Mouse (Mus musculus) kidney, adult 2 months (tissue): ENCODE measurements around the gene Npas1. TPM values are rescaled to one million over a fixed set of nuclear protein-coding genes. Genes with fewer than 3 reads are reported as not detected.
A peak's percentile ranks its signal among the peaks of the same experiment; 100 is the strongest.

ENCODE experiments used
- DNase-seq: peaks from one replicate; pipeline ENCODE4 v3.0.0; 2021
- H3K27ac ChIP-seq: fragments of 200-500 bp; 2 replicates; pipeline ENCODE4 v1.5.1; 2012; ENCODE audit warnings: low read depth, low read length, control low read depth, inconsistent platforms; ENCODE audit not compliant: insufficient read depth
- H3K27me3 ChIP-seq: fragments of 200-500 bp; replicated peaks from 2 replicates; pipeline ENCODE4 v1.6.1; 2012; ENCODE audit warnings: mild to moderate bottlenecking, moderate library complexity, low read length, inconsistent platforms; ENCODE audit not compliant: control insufficient read depth, insufficient read depth
- H3K36me3 ChIP-seq: fragments of 200-500 bp; 2 replicates; pipeline ENCODE4 v1.6.1; 2012; ENCODE audit warnings: mild to moderate bottlenecking, moderate library complexity, low read length, inconsistent platforms; ENCODE audit not compliant: control insufficient read depth, insufficient read depth
- H3K4me1 ChIP-seq: fragments of 200-500 bp; 2 replicates; pipeline ENCODE4 v1.6.1; 2011; ENCODE audit warnings: low read length; ENCODE audit not compliant: control insufficient read depth, insufficient read depth
- H3K4me3 ChIP-seq: fragments of 200-500 bp; 2 replicates; pipeline ENCODE4 v1.5.1; 2011; ENCODE audit warnings: mild to moderate bottlenecking, low read depth, low read length, control low read depth; ENCODE audit not compliant: insufficient read depth
- CTCF ChIP-seq: fragments of 200-500 bp; conservative IDR thresholded peaks from 2 replicates; pipeline ENCODE4 v1.5.1; 2011; ENCODE audit warnings: low read depth, mild to moderate bottlenecking, control low read depth, low read length, moderate library complexity, mixed read lengths; ENCODE audit not compliant: insufficient read depth, insufficient read length
- POLR2A ChIP-seq: fragments of 200-500 bp; IDR thresholded peaks from one replicate; pipeline ENCODE4 v1.6.1; 2011; ENCODE audit warnings: low read depth, low read length, control low read depth
- WGBS: fragments of 180-500 bp; shearing (Covaris S2); methylation state at CpG from one replicate; pipeline ENCODE4 v1.1.7; 2018; 5-methylcytosine and 5-hydroxymethylcytosine counted together
- polyA plus RNA-seq: library from polyadenylated mRNA; depleted of rRNA; stranded (reverse); fragments of >200 nt; gene quantifications from 2 replicates; pipeline ENCODE4 v1.2.3, GENCODE M21; 2012; rRNA removed

Gene Npas1
- not detected in 2 replicates for polyA plus RNA-seq

- no peaks in the 10 kb centered on the region for H3K4me1 ChIP-seq
- H3K36me3 ChIP-seq, result no peaks in the 10 kb centered on the region
- 93% methylated on average over 8 of the region's 8 CpGs for WGBS
- DNase-seq, result no peak
- H3K4me3 ChIP-seq, result no peak within 1 kb of the TSS
- H3K27me3 ChIP-seq, result peaks cover 5% of the 10 kb centered on the region
- no peak for TF ChIP-seq CTCF
- H3K27ac ChIP-seq, result no peak within 1 kb of the TSS
These were observed at the start of gene Npas1 for GRCm38 (mm10) chr7:16477628-16478027. TSS of gene Npas1 (minus strand) at chr7:16477728.

GRCm38 (mm10) chr7:16525995-16526394, 48.5 kb upstream of the Npas1 start:
- no peak for DNase-seq
- Histone ChIP-seq H3K27me3 (no peaks in the 10 kb centered on the region), H3K27ac (no peak overlapping the region), H3K36me3 (no peaks in the 10 kb centered on the region), H3K4me3 (no peak overlapping the region), H3K4me1 (no peaks in the 10 kb centered on the region; the same call in 1 of the 2 replicates)
- 74% methylated on average over 2 of the region's 2 CpGs for WGBS
- TF ChIP-seq POLR2A (no peak), CTCF (no peak)

GRCm38 (mm10) chr7:16525448-16525847, 47.9 kb upstream of the Npas1 start:
- WGBS, result 59% methylated on average over 3 of the region's 3 CpGs
- Histone ChIP-seq H3K36me3 (no peaks in the 10 kb centered on the region), H3K27ac (no peak overlapping the region), H3K4me1 (no peaks in the 10 kb centered on the region; the same call in 1 of the 2 replicates), H3K27me3 (no peaks in the 10 kb centered on the region), H3K4me3 (no peak overlapping the region)
- TF ChIP-seq CTCF (no peak), POLR2A (no peak)
- no peak for DNase-seq

- Histone ChIP-seq H3K36me3 (no peaks in the 10 kb centered on the region), H3K27me3 (no peaks in the 10 kb centered on the region), H3K4me3 (no peak overlapping the region), H3K4me1 (no peaks in the 10 kb centered on the region; the same call in 1 of the 2 replicates), H3K27ac (no peak overlapping the region)
- no peak for TF ChIP-seq CTCF
- TF ChIP-seq POLR2A, result no peak
- WGBS, result 47% methylated on average over 2 of the region's 2 CpGs
- DNase-seq, result peak; percentile 25
These were observed 46.8 kb upstream of the Npas1 start for GRCm38 (mm10) chr7:16524308-16524707.

DNA sequence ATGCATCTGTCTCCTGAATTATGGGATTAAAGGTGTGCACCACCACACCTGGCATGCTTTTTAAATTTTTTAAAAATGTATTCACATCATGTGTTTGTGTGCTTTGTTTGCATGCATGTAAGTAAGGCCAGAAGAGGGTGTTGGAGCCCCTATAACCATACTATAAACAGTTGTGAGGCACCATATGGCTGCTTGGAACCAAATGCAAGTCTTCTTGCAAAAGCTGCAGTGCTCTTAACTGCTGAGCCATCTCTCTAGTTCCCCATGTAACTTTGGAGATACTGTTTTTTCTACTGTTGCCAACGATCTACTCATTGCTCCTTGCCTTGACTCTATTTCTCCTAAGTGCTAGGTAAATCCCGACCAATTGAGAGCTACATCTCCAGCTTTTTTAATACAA, 41.8 kb upstream of the Npas1 start:
- no peak for TF ChIP-seq CTCF
- no peak for TF ChIP-seq POLR2A
- no peak for DNase-seq
- H3K27ac ChIP-seq, result no peak overlapping the region
- H3K4me1 ChIP-seq, result no peaks in the 10 kb centered on the region
- H3K36me3 ChIP-seq, result no peaks in the 10 kb centered on the region
- WGBS, result 96% methylated on average over 2 of the region's 2 CpGs
- H3K4me3 ChIP-seq, result no peak overlapping the region
- H3K27me3 ChIP-seq, result no peaks in the 10 kb centered on the region

DNA sequence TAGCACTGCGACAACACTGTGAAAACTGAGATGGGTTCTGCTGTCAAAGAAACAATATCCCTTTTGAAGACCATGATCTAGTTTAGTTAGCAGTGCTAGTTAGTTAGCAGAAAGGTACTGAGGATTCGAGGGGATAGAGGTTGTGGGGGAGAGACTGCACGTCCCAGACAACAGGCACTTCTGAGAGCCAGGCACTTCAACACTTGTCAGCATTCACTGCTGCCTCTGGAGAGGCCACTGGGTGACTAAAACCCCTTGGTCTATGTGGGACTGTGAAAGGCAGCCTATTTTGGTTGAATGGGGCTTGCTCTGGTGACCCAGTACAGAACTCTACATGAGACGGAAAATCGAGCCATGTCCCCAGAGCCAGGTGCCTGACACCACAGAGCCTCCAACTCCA, 39.7 kb upstream of the Npas1 start:
- H3K4me1 ChIP-seq, result no peaks in the 10 kb centered on the region
- no peak for DNase-seq
- TF ChIP-seq CTCF (no peak), POLR2A (no peak)
- H3K27ac ChIP-seq, result no peak overlapping the region
- 93% methylated on average over 5 of the region's 5 CpGs for WGBS
- H3K4me3 ChIP-seq, result no peak overlapping the region
- H3K27me3 ChIP-seq, result no peaks in the 10 kb centered on the region
- H3K36me3 ChIP-seq, result no peaks in the 10 kb centered on the region

- DNase-seq, result peak; percentile 76
- H3K4me1 ChIP-seq, result 0 out of 2 replicates have a peak, but pooled peaks cover 5% of the 10 kb centered on the region
- TF ChIP-seq CTCF (peak; percentile 87), POLR2A (no peak)
- H3K36me3 ChIP-seq, result peaks cover 2% of the 10 kb centered on the region
- WGBS, result 8% methylated on average over 3 of the region's 3 CpGs
- H3K27ac ChIP-seq, result no peak overlapping the region
- H3K27me3 ChIP-seq, result no peaks in the 10 kb centered on the region
- H3K4me3 ChIP-seq, result no peak overlapping the region
These were observed 29.8 kb upstream of the Npas1 start for GRCm38 (mm10) chr7:16507284-16507683.
